ENCODE assay signal across 8 mouse cellular contexts in the genomic region with DNA sequence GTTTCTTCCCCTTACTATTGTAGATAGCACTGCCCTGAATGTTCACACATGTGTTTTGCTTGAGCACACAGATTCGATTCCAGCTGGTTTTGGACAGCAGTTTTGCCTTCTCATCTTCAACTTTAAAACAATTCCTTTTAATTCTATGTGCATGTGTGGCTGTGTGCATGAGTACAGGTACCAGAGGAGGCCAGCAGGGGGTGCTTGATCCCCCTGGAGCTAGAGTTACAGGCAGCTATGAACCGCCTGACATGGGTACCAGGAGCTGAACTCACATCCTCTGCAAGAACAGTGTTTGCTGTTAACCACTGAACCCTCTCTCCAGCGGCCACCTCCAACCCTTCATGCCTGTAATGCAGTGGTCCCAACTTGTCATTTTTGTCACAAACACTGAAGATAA. TPM values are rescaled to one million over a fixed set of nuclear protein-coding genes. Genes with fewer than 3 reads are reported as not detected.
A peak's percentile ranks its signal among the peaks of the same experiment; 100 is the strongest.
DNase-seq lines count a peak whose midpoint lies in the region; ATAC-seq and TF ChIP-seq lines count a peak whose summit lies in the region.
"Had no signal": no experiment of that assay in that cellular context is flagged by ENCODE, and none has a peak within 500 bp of the region (broad histone marks: within the 10 kb centered on the region; RNA-seq: fewer than 3 reads in every experiment).

No protein-coding gene starts in this region.

- ATAC-seq in granulocyte monocyte progenitor cell, adult 5-6 weeks (replicated peaks; ENCODE audit: poor library complexity, severe bottlenecking) = no peak

- no peak for TF ChIP-seq POLR2A in cortical plate, adult 2 months (IDR thresholded peaks at IDR 0.05; ENCODE audit: extremely low read depth, insufficient read depth, low read length)

- no peak overlapping the region for H3K4me3 ChIP-seq in layer of hippocampus, adult 2 months
- no peak overlapping the region for H3K4me3 ChIP-seq in cortical plate, adult 2 months (ENCODE audit: insufficient read depth, low read length)

- H3K27ac ChIP-seq in layer of hippocampus, adult 2 months = no peak overlapping the region
- no peak overlapping the region for H3K27ac ChIP-seq in cortical plate, adult 2 months (ENCODE audit: insufficient read depth, low read length)

- peak; percentile 66 for TF ChIP-seq CTCF in layer of hippocampus, adult 2 months (conservative IDR thresholded peaks at IDR 0.05)
- TF ChIP-seq CTCF in cortical plate, adult 2 months (IDR thresholded peaks at IDR 0.05; ENCODE audit: extremely low read depth, insufficient read depth, low read length) = 0 out of 2 replicates have a peak, but pooled peaks have one; percentile 19

- H3K4me1 ChIP-seq in cortical plate, adult 2 months (ENCODE audit: control insufficient read depth, insufficient read depth, low read length) = 0 out of 2 replicates have a peak, but pooled peaks cover 1% of the 10 kb centered on the region

- DNase-seq in layer of hippocampus, adult 2 months (ENCODE audit: low spot score in 2 of 2) = no peak
- no peak for DNase-seq in layer of hippocampus, postnatal 10 days (ENCODE audit: low spot score in 2 of 2)
- DNase-seq in A20 (ENCODE audit: low read depth, low spot score) = peak; percentile 49
- peak; percentile 13 for DNase-seq in CD8-positive naive resting alpha-beta T cell, adult 2 months (ENCODE audit: low read depth in 2 of 2, low spot score in 2 of 2)
- DNase-seq in right cerebral cortex, postnatal 10 days (ENCODE audit: low spot score in 2 of 2) = no peak

RNA-seq across cellular contexts. Expression of gene Tmem116, which starts 3.2 kb away (rescaled TPM):
- 1 to 10 TPM; 7.7 to 8.6 TPM for total RNA-seq in layer of hippocampus, adult 2 months (2021)
- 1 to 10 TPM; 4.4 to 5.4 TPM for total RNA-seq in layer of hippocampus, postnatal 10 days (2021)
- polyA plus RNA-seq in cortical plate, adult 2 months (2012; rRNA removed) = 6.8 and 10.7 TPM in 2 replicates
- not detected in 2 replicates for total RNA-seq in granulocyte monocyte progenitor cell, adult 5-6 weeks (2014; fragmentation: Nextera tagmentation)
- 0.62 and 0.69 TPM in 2 replicates for total RNA-seq in granulocyte monocyte progenitor cell, adult 5-6 weeks (2017)

RNA-seq across cellular contexts. Expression of gene Erp29, which starts 3.9 kb away (rescaled TPM):
- total RNA-seq in layer of hippocampus, adult 2 months (2021) = 100 to 1,000 TPM; 127 to 144 TPM
- 100 to 1,000 TPM; 154 to 170 TPM for total RNA-seq in layer of hippocampus, postnatal 10 days (2021)
- 92.1 and 101 TPM in 2 replicates for polyA plus RNA-seq in cortical plate, adult 2 months (2012; rRNA removed)
- 410 and 421 TPM in 2 replicates for total RNA-seq in granulocyte monocyte progenitor cell, adult 5-6 weeks (2014; fragmentation: Nextera tagmentation)
- 928 and 1,056 TPM in 2 replicates for total RNA-seq in granulocyte monocyte progenitor cell, adult 5-6 weeks (2017)

RNA-seq across cellular contexts. Expression of gene Naa25, which starts 50.7 kb away (rescaled TPM):
- total RNA-seq in layer of hippocampus, adult 2 months (2021) = 10 to 100 TPM; 37.2 to 40.9 TPM
- 10 to 100 TPM; 43.9 to 45.3 TPM for total RNA-seq in layer of hippocampus, postnatal 10 days (2021)
- 21.6 TPM in 2 replicates for polyA plus RNA-seq in cortical plate, adult 2 months (2012; rRNA removed)
- 35.8 and 39.4 TPM in 2 replicates for total RNA-seq in granulocyte monocyte progenitor cell, adult 5-6 weeks (2014; fragmentation: Nextera tagmentation)
- total RNA-seq in granulocyte monocyte progenitor cell, adult 5-6 weeks (2017) = 74.6 and 75.1 TPM in 2 replicates

RNA-seq across cellular contexts. Expression of gene Adam1b, which starts 54.8 kb away (rescaled TPM):
- not detected for total RNA-seq in layer of hippocampus, adult 2 months (2021)
- total RNA-seq in layer of hippocampus, postnatal 10 days (2021) = under 1 TPM in 1 of 2 experiments, not detected in 1; 0.11 TPM
- not detected in 2 replicates for polyA plus RNA-seq in cortical plate, adult 2 months (2012; rRNA removed)
- total RNA-seq in granulocyte monocyte progenitor cell, adult 5-6 weeks (2014; fragmentation: Nextera tagmentation) = not detected in 2 replicates
- 0.15 TPM in 1 of 2 replicates, not detected in the other for total RNA-seq in granulocyte monocyte progenitor cell, adult 5-6 weeks (2017)
- polyA plus RNA-seq: embryonic facial prominence, embryonic 11.5 days had no signal

Comparison
In these comparisons a context has a peak if more than half of its experiments do, and no peak if none do; other contexts are left out.
1. DNase-seq: peak in A20 (single experiment) and CD8-positive naive resting alpha-beta T cell, adult 2 months (2 of 2); none in layer of hippocampus, adult 2 months (0 of 2), layer of hippocampus, postnatal 10 days (0 of 2) and right cerebral cortex, postnatal 10 days (0 of 2).